ENCODE assay signal across 9 mouse cellular contexts in the genomic region with DNA sequence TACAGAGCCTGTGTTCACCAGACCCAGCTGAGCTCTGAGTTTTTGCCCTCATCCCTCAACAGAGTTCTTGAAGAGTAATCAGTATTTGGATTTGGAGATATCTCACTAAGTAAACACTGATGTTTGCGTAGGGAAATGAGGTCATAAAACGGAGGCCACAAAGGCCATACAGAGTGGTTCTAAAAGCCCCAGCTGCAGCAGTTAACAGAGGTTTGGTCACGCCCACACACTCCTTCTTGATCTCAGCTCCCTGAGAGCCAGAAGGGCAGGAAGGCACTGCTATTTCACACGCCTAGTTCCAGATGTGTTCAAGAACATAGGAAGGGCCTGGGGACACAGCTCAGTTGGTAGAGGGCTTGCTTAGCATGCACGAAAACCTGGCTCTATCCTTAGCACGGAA.
DNase-seq lines count a peak whose midpoint lies in the region; ATAC-seq and TF ChIP-seq lines count a peak whose summit lies in the region.
"Had no signal": no experiment of that assay in that cellular context is flagged by ENCODE, and none has a peak within 500 bp of the region (broad histone marks: within the 10 kb centered on the region; RNA-seq: fewer than 3 reads in every experiment).

No protein-coding gene starts in this region.

- no peak for ATAC-seq in embryonic facial prominence, embryonic 13.5 days (ENCODE audit: insufficient number of reproducible peaks, insufficient read depth, low FRiP score, low TSS enrichment, low read depth)
- peak; percentile 63 for ATAC-seq in intestine, postnatal 0 days
- ATAC-seq in limb, embryonic 11.5 days (ENCODE audit: insufficient number of reproducible peaks, low FRiP score, low TSS enrichment, low read depth) = 0 out of 2 replicates have a peak, but pooled peaks have one; percentile 34
- ATAC-seq in hindbrain, embryonic 16.5 days = no peak
- no peak for ATAC-seq in midbrain, embryonic 15.5 days (replicated peaks)

- no peak for TF ChIP-seq CTCF in intestine, postnatal 0 days (IDR thresholded peaks at IDR 0.05; ENCODE audit: low read depth)

- peaks cover 47% of the 10 kb centered on the region for H3K36me3 ChIP-seq in embryonic facial prominence, embryonic 13.5 days
- no peaks in the 10 kb centered on the region for H3K36me3 ChIP-seq in intestine, postnatal 0 days (ENCODE audit: control insufficient read depth, insufficient read depth)
- no peaks in the 10 kb centered on the region for H3K36me3 ChIP-seq in limb, embryonic 11.5 days (ENCODE audit: control insufficient read depth, insufficient read depth, low read length)
- H3K36me3 ChIP-seq in hindbrain, embryonic 16.5 days (ENCODE audit: control insufficient read depth, insufficient read depth, low read length) = no peaks in the 10 kb centered on the region
- no peaks in the 10 kb centered on the region for H3K36me3 ChIP-seq in midbrain, embryonic 15.5 days (replicated peaks)
- H3K36me3 ChIP-seq in hindbrain, embryonic 10.5 days = peaks cover 64% of the 10 kb centered on the region

- intact Hi-C loops in left cerebral cortex, postnatal 25 days (cut with DNase I) = no loop called here

- peak overlapping the region; percentile 5; the same call in 1 of the 2 replicates for H3K27ac ChIP-seq in embryonic facial prominence, embryonic 13.5 days
- no peak overlapping the region for H3K27ac ChIP-seq in intestine, postnatal 0 days (ENCODE audit: low read depth, low read length)
- peak overlapping the region; percentile 68; the same call in 1 of the 2 replicates for H3K27ac ChIP-seq in limb, embryonic 11.5 days (replicated peaks; ENCODE audit: low read depth, low read length)
- H3K27ac ChIP-seq in hindbrain, embryonic 16.5 days (ENCODE audit: low read depth, low read length) = no peak overlapping the region
- no peak overlapping the region for H3K27ac ChIP-seq in midbrain, embryonic 15.5 days
- no peak overlapping the region for H3K27ac ChIP-seq in hindbrain, embryonic 10.5 days

- DNase-seq in embryo, embryonic 11 days = peak; percentile 62
- peak; percentile 68 for DNase-seq in limb, embryonic 11.5 days (ENCODE audit: low spot score)
- no peak for DNase-seq in left cerebral cortex, postnatal 25 days (ENCODE audit: low spot score in 2 of 2)
- DNase-seq in hindbrain, embryonic 10.5 days (ENCODE audit: low spot score) = no peak
- DNase-seq: spleen, adult 18-20 months had no signal

- H3K9ac ChIP-seq in embryonic facial prominence, embryonic 13.5 days = no peak overlapping the region
- H3K9ac ChIP-seq in intestine, postnatal 0 days (ENCODE audit: low read depth, low read length) = no peak overlapping the region
- no peak overlapping the region for H3K9ac ChIP-seq in limb, embryonic 11.5 days (ENCODE audit: low read length)
- H3K9ac ChIP-seq in hindbrain, embryonic 16.5 days (ENCODE audit: low read depth, low read length) = no peak overlapping the region
- no peak overlapping the region for H3K9ac ChIP-seq in midbrain, embryonic 15.5 days

- H3K4me2 ChIP-seq in embryonic facial prominence, embryonic 13.5 days = no peak overlapping the region
- no peak overlapping the region for H3K4me2 ChIP-seq in intestine, postnatal 0 days (replicated peaks; ENCODE audit: low read depth)
- H3K4me2 ChIP-seq in limb, embryonic 11.5 days (ENCODE audit: low read depth, severe bottlenecking) = no peak overlapping the region
- H3K4me2 ChIP-seq in hindbrain, embryonic 16.5 days (ENCODE audit: low read length) = no peak overlapping the region
- no peak overlapping the region for H3K4me2 ChIP-seq in midbrain, embryonic 15.5 days

- H3K9me3 ChIP-seq in embryonic facial prominence, embryonic 13.5 days = no peaks in the 10 kb centered on the region
- no peaks in the 10 kb centered on the region for H3K9me3 ChIP-seq in intestine, postnatal 0 days (ENCODE audit: control insufficient read depth)
- H3K9me3 ChIP-seq in limb, embryonic 11.5 days (ENCODE audit: control insufficient read depth, low read length) = no peaks in the 10 kb centered on the region
- no peaks in the 10 kb centered on the region for H3K9me3 ChIP-seq in hindbrain, embryonic 16.5 days (ENCODE audit: control insufficient read depth, low read length)
- H3K9me3 ChIP-seq in midbrain, embryonic 15.5 days = no peaks in the 10 kb centered on the region
- H3K9me3 ChIP-seq in hindbrain, embryonic 10.5 days = no peaks in the 10 kb centered on the region

- H3K4me3 ChIP-seq in embryonic facial prominence, embryonic 13.5 days = no peak overlapping the region
- no peak overlapping the region for H3K4me3 ChIP-seq in intestine, postnatal 0 days (ENCODE audit: low read depth, low read length)
- H3K4me3 ChIP-seq in limb, embryonic 11.5 days (ENCODE audit: low read depth, low read length) = no peak overlapping the region
- no peak overlapping the region for H3K4me3 ChIP-seq in hindbrain, embryonic 16.5 days (ENCODE audit: low read length)
- no peak overlapping the region for H3K4me3 ChIP-seq in midbrain, embryonic 15.5 days
- H3K4me3 ChIP-seq in hindbrain, embryonic 10.5 days = no peak overlapping the region

- WGBS in embryonic facial prominence, embryonic 13.5 days = 42% methylated on average over 6 of the region's 6 CpGs
- WGBS in intestine, postnatal 0 days = 23% methylated on average over 6 of the region's 6 CpGs
- WGBS in limb, embryonic 11.5 days = 14% methylated on average over 6 of the region's 6 CpGs
- WGBS in hindbrain, embryonic 16.5 days = 78% methylated on average over 6 of the region's 6 CpGs
- WGBS in midbrain, embryonic 15.5 days = 82% methylated on average over 6 of the region's 6 CpGs
- 76% methylated on average over 6 of the region's 6 CpGs for WGBS in hindbrain, embryonic 10.5 days

- H3K4me1 ChIP-seq in embryonic facial prominence, embryonic 13.5 days = peaks cover 29% of the 10 kb centered on the region
- no peaks in the 10 kb centered on the region for H3K4me1 ChIP-seq in intestine, postnatal 0 days (replicated peaks; ENCODE audit: control insufficient read depth, insufficient read depth, low read length)
- peaks cover 19% of the 10 kb centered on the region for H3K4me1 ChIP-seq in limb, embryonic 11.5 days (ENCODE audit: control insufficient read depth, insufficient read depth, low read length)
- no peaks in the 10 kb centered on the region for H3K4me1 ChIP-seq in hindbrain, embryonic 16.5 days (ENCODE audit: control insufficient read depth, insufficient read depth, low read depth, low read length)
- H3K4me1 ChIP-seq in midbrain, embryonic 15.5 days = peaks cover 2% of the 10 kb centered on the region; the same call in 1 of the 2 replicates
- H3K4me1 ChIP-seq in hindbrain, embryonic 10.5 days (replicated peaks) = peaks cover 17% of the 10 kb centered on the region; the same call in 1 of the 2 replicates

- H3K27me3 ChIP-seq in embryonic facial prominence, embryonic 13.5 days = no peaks in the 10 kb centered on the region
- peaks cover 3% of the 10 kb centered on the region; the same call in 1 of the 2 replicates for H3K27me3 ChIP-seq in intestine, postnatal 0 days (replicated peaks; ENCODE audit: control insufficient read depth, insufficient read depth, low read length)
- H3K27me3 ChIP-seq in limb, embryonic 11.5 days (ENCODE audit: control insufficient read depth, insufficient read depth, low read length) = no peaks in the 10 kb centered on the region
- no peaks in the 10 kb centered on the region for H3K27me3 ChIP-seq in hindbrain, embryonic 16.5 days (replicated peaks; ENCODE audit: control insufficient read depth, insufficient read depth, low read length)
- no peaks in the 10 kb centered on the region for H3K27me3 ChIP-seq in midbrain, embryonic 15.5 days (replicated peaks)
- H3K27me3 ChIP-seq in hindbrain, embryonic 10.5 days (ENCODE audit: insufficient read depth, poor library complexity, severe bottlenecking) = no peaks in the 10 kb centered on the region

Comparison
In these comparisons a context has a peak if more than half of its experiments do, and no peak if none do; other contexts are left out.
1. DNase-seq: peak in embryo, embryonic 11 days (single experiment) and limb, embryonic 11.5 days (single experiment); none in left cerebral cortex, postnatal 25 days (0 of 2) and hindbrain, embryonic 10.5 days (single experiment).
2. ATAC-seq: peak in intestine, postnatal 0 days (single experiment) and limb, embryonic 11.5 days (single experiment); none in embryonic facial prominence, embryonic 13.5 days (single experiment), hindbrain, embryonic 16.5 days (single experiment) and midbrain, embryonic 15.5 days (single experiment).
3. H3K27ac ChIP-seq: peak in embryonic facial prominence, embryonic 13.5 days (single experiment) and limb, embryonic 11.5 days (single experiment); none in intestine, postnatal 0 days (single experiment), hindbrain, embryonic 16.5 days (single experiment), midbrain, embryonic 15.5 days (single experiment) and hindbrain, embryonic 10.5 days (single experiment).